Mouse (Mus musculus) liver, embryonic 14.5 days (tissue): ENCODE measurements at regions not wholly inside any gene's neighbourhood (a gene's known extent, or its start where the extent isn't known, plus 50 kb on each side); places are given as distances from the start of the nearest gene placed in this dataset.
A peak's percentile ranks its signal among the peaks of the same experiment; 100 is the strongest.

Source experiments
- ATAC-seq: fragments of 200-750 bp; cut with Nextera tagmentation; 2 replicates; pipeline ENCODE4 v1.8.0; 2017; ENCODE audit warnings: moderate number of reproducible peaks, mild to moderate bottlenecking, moderate library complexity; ENCODE audit not compliant: insufficient read depth
- DNase-seq, 3 experiments: peaks; one replicate each; pipeline ENCODE4 v3.0.0-alpha.2; 2012 to 2013; ENCODE audit warnings: low read depth in 3 of 3, low spot score in 3 of 3
- H3K27ac ChIP-seq: fragments of 300-500 bp; sonication (generic); 2 replicates; pipeline ENCODE4 v1.5.1; 2014; ENCODE audit warnings: moderate library complexity, mild to moderate bottlenecking, control low read depth, inconsistent platforms
- H3K27me3 ChIP-seq: fragments of 300-500 bp; sonication (generic); 2 replicates; pipeline ENCODE4 v1.6.1; 2014; ENCODE audit warnings: mild to moderate bottlenecking, low read length, moderate library complexity; ENCODE audit not compliant: control insufficient read depth, insufficient read depth
- H3K36me3 ChIP-seq: fragments of 300-500 bp; sonication (generic); replicated peaks from 2 replicates; pipeline ENCODE4 v1.6.1; 2014; ENCODE audit warnings: low read depth; ENCODE audit not compliant: control insufficient read depth, insufficient read depth
- H3K4me1 ChIP-seq, 2 experiments: fragments of 200-500 bp in 1 of 2; fragments of 300-500 bp in 1 of 2; sonication (generic) in 1 of 2; replicated peaks; 2 replicates each; pipeline ENCODE4 v1.6.1; 2012 to 2014; ENCODE audit warnings: antibody characterized with exemption in 1 of 2, inconsistent platforms in 1 of 2, low read length in 1 of 2; ENCODE audit not compliant: control insufficient read depth in 2 of 2, insufficient read depth in 2 of 2
- H3K4me2 ChIP-seq: fragments of 300-500 bp; sonication (generic); 2 replicates; pipeline ENCODE4 v1.6.1; 2014; ENCODE audit warnings: low read depth, mild to moderate bottlenecking, control low read depth, moderate library complexity
- H3K4me3 ChIP-seq, 2 experiments: fragments of 200-500 bp in 1 of 2; fragments of 300-500 bp in 1 of 2; sonication (generic) in 1 of 2; 2 replicates each; pipeline ENCODE4 v1.5.1; 2012 to 2014; ENCODE audit warnings: low read depth in 2 of 2, low read length in 2 of 2, mild to moderate bottlenecking in 2 of 2, control low read depth in 1 of 2, inconsistent platforms in 1 of 2, moderate library complexity in 1 of 2; ENCODE audit not compliant: insufficient read depth in 1 of 2
- H3K9ac ChIP-seq: fragments of 300-500 bp; sonication (generic); replicated peaks from 2 replicates; pipeline ENCODE4 v1.6.1; 2014; ENCODE audit warnings: mild to moderate bottlenecking, control low read depth, moderate library complexity
- H3K9me3 ChIP-seq: fragments of 300-500 bp; sonication (generic); 2 replicates; pipeline ENCODE4 v1.6.1; 2016; ENCODE audit warnings: low read length, mixed read lengths; ENCODE audit not compliant: control insufficient read depth
- CTCF ChIP-seq: IDR thresholded peaks from 2 replicates; pipeline ENCODE4 v1.5.1; 2016; ENCODE audit warnings: antibody characterized with exemption, low read depth, control low read depth
- EP300 ChIP-seq: IDR thresholded peaks from 2 replicates; pipeline ENCODE4 v1.6.1; 2016; ENCODE audit warnings: antibody characterized with exemption, low read depth
- WGBS: fragments of 180-500 bp; shearing (Covaris S2); extraction: QIAGEN DNeasy Blood & Tissue Kit; methylation state at CpG from one replicate; pipeline ENCODE4 v1.1.7; 2014; ENCODE audit not compliant: insufficient replicate concordance; 5-methylcytosine and 5-hydroxymethylcytosine counted together

- no peak for TF ChIP-seq EP300
- no peak for TF ChIP-seq CTCF
- Histone ChIP-seq H3K4me2 (no peak overlapping the region), H3K4me1 (no peaks in the 10 kb centered on the region), H3K36me3 (no peaks in the 10 kb centered on the region), H3K9ac (no peak overlapping the region), H3K9me3 (no peaks in the 10 kb centered on the region), H3K4me3 (no peak overlapping the region), H3K27ac (no peak overlapping the region), H3K27me3 (no peaks in the 10 kb centered on the region)
- no peak for DNase-seq
- no peak for ATAC-seq
- WGBS, result 57% methylated on average over 9 of the region's 11 CpGs
Measured at GRCm38 (mm10) chr12:106607655-106608337, 597.8 kb downstream of the Vrk1 start.

- H3K9ac ChIP-seq, result no peak overlapping the region
- no peak for ATAC-seq
- no peak overlapping the region for H3K27ac ChIP-seq
- H3K9me3 ChIP-seq, result no peaks in the 10 kb centered on the region
- no peak for DNase-seq
- H3K4me3 ChIP-seq, result no peak overlapping the region
- WGBS, result 77% methylated on average over 6 of the region's 6 CpGs
- no peaks in the 10 kb centered on the region for H3K27me3 ChIP-seq
- H3K36me3 ChIP-seq, result no peaks in the 10 kb centered on the region
- no peaks in the 10 kb centered on the region for H3K4me1 ChIP-seq
- no peak overlapping the region for H3K4me2 ChIP-seq
- TF ChIP-seq CTCF (no peak), EP300 (no peak)
Measured at GRCm38 (mm10) chr12:106618684-106619083, 608.7 kb downstream of the Vrk1 start.

- WGBS, result 55% methylated on average over 15 of the region's 15 CpGs
- no peaks in the 10 kb centered on the region for H3K27me3 ChIP-seq
- H3K4me1 ChIP-seq, result no peaks in the 10 kb centered on the region
- no peaks in the 10 kb centered on the region for H3K9me3 ChIP-seq
- no peak overlapping the region for H3K4me3 ChIP-seq
- H3K4me2 ChIP-seq, result no peak overlapping the region
- ATAC-seq (no peak), DNase-seq (no peak)
- H3K27ac ChIP-seq, result no peak overlapping the region
- TF ChIP-seq CTCF (no peak), EP300 (no peak)
- H3K9ac ChIP-seq, result no peak overlapping the region
- H3K36me3 ChIP-seq, result no peaks in the 10 kb centered on the region
Measured at GRCm38 (mm10) chr12:106626786-106627185, 616.8 kb downstream of the Vrk1 start.

- Histone ChIP-seq H3K9me3 (no peaks in the 10 kb centered on the region), H3K9ac (no peak overlapping the region), H3K27ac (no peak overlapping the region), H3K27me3 (no peaks in the 10 kb centered on the region), H3K4me1 (no peaks in the 10 kb centered on the region), H3K36me3 (no peaks in the 10 kb centered on the region), H3K4me3 (no peak overlapping the region), H3K4me2 (no peak overlapping the region)
- DNase-seq (no peak), ATAC-seq (no peak)
- TF ChIP-seq EP300, result no peak
- TF ChIP-seq CTCF, result no peak
- 48% methylated on average over 7 of the region's 7 CpGs for WGBS
Measured at GRCm38 (mm10) chr12:106632566-106632965, 622.5 kb downstream of the Vrk1 start.

- Histone ChIP-seq H3K4me1 (no peaks in the 10 kb centered on the region), H3K9ac (no peak overlapping the region), H3K4me3 (no peak overlapping the region), H3K27ac (no peak overlapping the region), H3K36me3 (no peaks in the 10 kb centered on the region), H3K4me2 (no peak overlapping the region), H3K27me3 (no peaks in the 10 kb centered on the region), H3K9me3 (no peaks in the 10 kb centered on the region)
- peak in 1 of 3 experiments; percentile 0 for DNase-seq
- 7% methylated on average over 8 of the region's 8 CpGs for WGBS
- no peak for ATAC-seq
- no peak for TF ChIP-seq EP300
- TF ChIP-seq CTCF, result no peak
Measured at GRCm38 (mm10) chr12:106633096-106633495, 623.1 kb downstream of the Vrk1 start.
